Mouse (Mus musculus): ENCODE data around the gene A4gnt.

- TF ChIP-seq CTCF (IDR thresholded peaks at IDR 0.05; ENCODE audit: borderline replicate concordance, extremely low read depth, insufficient read depth, insufficient read length) (no peak), POLR2A (IDR thresholded peaks at IDR 0.05; ENCODE audit: borderline replicate concordance, extremely low read depth, insufficient read depth, insufficient read length, poor library complexity, severe bottlenecking) (no peak)
Measured at GRCm38 (mm10) chr9:99646102-99646501, 33.8 kb downstream of the A4gnt start.

Data from brain, embryonic 14.5 days (tissue).